Mouse (Mus musculus) stomach, embryonic 14.5 days (tissue): Measurements from ENCODE around the gene Gm15446. TPM values are rescaled to one million over a fixed set of nuclear protein-coding genes. Genes with fewer than 3 reads are reported as not detected.
"Not testable (repeated sequence)": the region's sequence is repeated elsewhere in the genome, so short reads cannot be mapped to it uniquely, and the experiment has no call there.

ENCODE experiments used
- ATAC-seq: fragments of 200-750 bp; cut with Nextera tagmentation; 2 replicates; pipeline ENCODE4 v1.8.0; 2017; ENCODE audit warnings: low read depth, moderate TSS enrichment; ENCODE audit not compliant: insufficient number of reproducible peaks, insufficient read depth, low FRiP score
- H3K27ac ChIP-seq: fragments of 300-500 bp; sonication (generic); 2 replicates; pipeline ENCODE4 v1.5.1; 2014; ENCODE audit warnings: mild to moderate bottlenecking, low read length, moderate library complexity, mixed read lengths
- H3K27me3 ChIP-seq: fragments of 300-500 bp; sonication (generic); 2 replicates; pipeline ENCODE4 v1.6.1; 2014; ENCODE audit warnings: low read length, control low read depth, mixed read lengths; ENCODE audit not compliant: control insufficient read depth, insufficient read depth
- H3K36me3 ChIP-seq: fragments of 300-500 bp; sonication (generic); 2 replicates; pipeline ENCODE4 v1.6.1; 2014; ENCODE audit warnings: mild to moderate bottlenecking, control low read depth, low read length, moderate library complexity, mixed read lengths; ENCODE audit not compliant: control insufficient read depth, insufficient read depth
- H3K4me1 ChIP-seq: fragments of 300-500 bp; sonication (generic); 2 replicates; pipeline ENCODE4 v1.6.1; 2014; ENCODE audit warnings: low read length, control low read depth, mixed read lengths; ENCODE audit not compliant: control insufficient read depth, insufficient read depth
- H3K4me2 ChIP-seq: fragments of 300-500 bp; sonication (generic); replicated peaks from 2 replicates; pipeline ENCODE4 v1.6.1; 2014; ENCODE audit warnings: low read depth, low read length, control low read depth
- H3K4me3 ChIP-seq: fragments of 300-500 bp; sonication (generic); 2 replicates; pipeline ENCODE4 v1.5.1; 2014; ENCODE audit warnings: low read depth, low read length, control low read depth
- H3K9ac ChIP-seq: fragments of 300-500 bp; sonication (generic); replicated peaks from 2 replicates; pipeline ENCODE4 v1.6.1; 2014; ENCODE audit warnings: low read depth, mild to moderate bottlenecking, control low read depth, low read length, moderate library complexity, mixed read lengths
- H3K9me3 ChIP-seq: fragments of 300-500 bp; sonication (generic); 2 replicates; pipeline ENCODE4 v1.6.1; 2016; ENCODE audit warnings: low read depth, low read length, control low read depth; ENCODE audit not compliant: control insufficient read depth
- WGBS: fragments of 180-500 bp; shearing (Covaris S2); extraction: QIAGEN DNeasy Blood & Tissue Kit; methylation state at CpG from one replicate; pipeline ENCODE4 v1.1.7; 2014; 5-methylcytosine and 5-hydroxymethylcytosine counted together
- polyA plus RNA-seq: library from polyadenylated mRNA; unstranded; fragments of >200 nt; fragmentation: Nextera tagmentation; extraction: Ambion mirVana; gene quantifications from 2 replicates; pipeline ENCODE4 v1.2.1, GENCODE M21; 2014

The Gm15446 gene
- polyA plus RNA-seq: 0.81 and 0.95 TPM in 2 replicates

DNA sequence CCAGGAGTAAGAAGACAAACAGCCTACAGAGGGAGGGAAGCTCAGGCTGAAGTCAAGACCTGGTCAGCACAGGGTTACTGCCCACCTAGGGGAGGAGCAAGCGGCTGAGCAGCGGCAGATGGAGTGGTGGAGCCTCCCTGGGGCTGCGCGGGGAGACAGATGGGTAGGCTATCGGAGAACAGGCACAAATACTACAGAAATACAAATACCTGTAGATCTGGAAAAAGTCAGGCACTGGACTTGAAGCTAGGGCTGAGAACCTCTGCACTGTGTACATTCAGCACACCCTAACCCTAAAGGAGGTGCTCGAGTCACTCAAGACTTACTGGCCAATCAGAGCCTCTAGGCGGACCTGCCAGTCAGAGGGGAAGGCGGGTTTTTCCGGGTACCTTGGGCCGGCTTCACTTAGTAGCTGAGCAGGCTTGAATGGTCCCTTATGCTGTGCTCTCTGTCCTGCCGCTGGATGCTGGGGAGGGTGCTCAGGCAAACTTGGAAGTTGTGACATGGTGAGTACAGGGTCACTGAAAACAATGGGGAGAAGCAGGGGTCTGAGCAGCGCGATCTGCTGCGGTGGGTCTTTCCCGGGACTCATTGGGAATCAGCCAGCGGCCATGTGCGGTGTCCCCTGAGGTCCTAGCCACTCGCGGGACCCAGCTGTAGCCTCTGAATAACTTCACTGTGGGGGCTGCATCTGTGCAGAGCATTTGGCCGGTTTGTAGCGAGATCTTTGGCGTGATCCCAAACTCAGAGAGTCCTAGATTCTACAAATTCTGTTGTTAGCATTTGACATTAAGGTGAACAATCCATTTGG, at the start of gene Gm15446:
Gm15446 (plus strand) TSS at position 140 of the 811 bp plus-strand sequence.
- ATAC-seq: peak; percentile 99
- 1% methylated on average over 22 of the region's 22 CpGs for WGBS
- H3K27me3 ChIP-seq, H3K36me3 ChIP-seq, H3K4me1 ChIP-seq, H3K9me3 ChIP-seq: not testable (repeated sequence)
- peak within 1 kb of the TSS; percentile 44 for H3K4me3 ChIP-seq
- H3K4me2 ChIP-seq: peak within 1 kb of the TSS; percentile 43
- peak within 1 kb of the TSS; percentile 21; the same call in 1 of the 2 replicates for H3K9ac ChIP-seq
- H3K27ac ChIP-seq: 0 out of 2 replicates have a peak within 1 kb of the TSS, but pooled peaks have one; percentile 15

DNA sequence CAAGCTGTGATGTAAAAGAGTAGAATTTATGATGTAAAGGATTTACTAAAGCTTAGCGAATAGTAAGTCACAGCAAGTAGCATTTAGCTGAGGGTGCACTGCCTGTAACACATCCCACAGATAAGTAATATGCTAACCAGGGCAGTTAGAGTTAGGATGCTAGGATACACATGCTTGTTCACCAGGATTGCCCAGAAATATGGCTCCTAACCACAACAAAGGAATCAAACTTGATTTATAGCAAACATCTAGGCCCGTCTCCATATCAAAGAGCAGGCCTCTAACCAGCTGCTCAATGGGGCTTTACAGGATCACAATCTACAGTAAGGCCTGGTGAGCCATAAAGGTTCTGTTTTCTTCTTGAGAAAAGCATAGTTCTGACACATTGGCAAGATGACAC, 929 bp downstream of the Gm15446 start:
- H3K9me3 ChIP-seq, H3K4me1 ChIP-seq, ATAC-seq, H3K27ac ChIP-seq, H3K27me3 ChIP-seq, H3K36me3 ChIP-seq: not testable (repeated sequence)
- peak overlapping the region; percentile 44 for H3K4me3 ChIP-seq
- H3K9ac ChIP-seq: 0 out of 2 replicates have a peak overlapping the region, but pooled peaks have one; percentile 21
- WGBS: 4% methylated on average over 2 of the region's 2 CpGs
- peak overlapping the region; percentile 43 for H3K4me2 ChIP-seq

DNA sequence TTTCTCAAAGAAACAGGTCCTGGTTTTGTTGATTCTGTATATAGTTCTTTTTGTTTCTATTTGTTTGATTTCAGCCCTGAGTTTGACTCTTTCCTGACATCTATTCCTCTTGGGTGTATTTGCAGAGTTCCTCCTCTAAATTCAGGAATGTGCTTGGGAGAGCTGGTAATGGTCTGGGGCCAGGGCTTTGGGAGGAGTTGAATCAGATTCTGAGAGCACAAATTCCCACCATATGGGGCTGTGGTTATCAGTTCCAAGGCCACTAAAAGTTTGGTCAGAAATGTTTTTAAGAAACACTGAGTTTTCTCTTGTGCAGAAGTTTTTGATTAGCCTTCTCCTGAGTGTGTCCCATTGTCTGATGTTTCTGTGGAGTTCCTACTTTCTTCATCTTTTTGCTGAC, 1.7 kb downstream of the Gm15446 start:
- Histone ChIP-seq H3K9me3 (no peaks in the 10 kb centered on the region), H3K36me3 (no peaks in the 10 kb centered on the region), H3K4me2 (no peak overlapping the region), H3K9ac (no peak overlapping the region), H3K27me3 (no peaks in the 10 kb centered on the region), H3K4me1 (no peaks in the 10 kb centered on the region), H3K4me3 (no peak overlapping the region), H3K27ac (no peak overlapping the region)
- no peak for ATAC-seq

DNA sequence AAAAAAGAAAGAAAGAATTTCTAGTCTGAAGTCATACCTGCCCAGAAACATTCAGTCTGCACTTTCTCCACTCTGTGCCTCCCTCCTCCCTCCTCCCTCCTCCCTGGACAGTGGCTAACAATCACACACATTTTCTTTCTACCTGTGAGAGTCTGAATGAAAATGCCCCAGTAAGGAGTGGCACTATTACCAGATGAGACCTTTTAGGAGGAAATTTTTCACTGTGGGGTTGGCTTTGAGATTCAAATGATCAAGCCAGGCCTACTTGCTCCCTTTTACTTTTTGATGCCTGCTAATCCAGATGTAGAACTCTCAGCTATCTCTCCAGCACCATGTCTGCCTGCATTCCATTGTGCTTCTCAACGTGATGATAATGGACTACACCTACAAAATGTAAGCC, 27.1 kb downstream of the Gm15446 start:
- Histone ChIP-seq H3K9ac (no peak overlapping the region), H3K36me3 (no peaks in the 10 kb centered on the region), H3K4me2 (no peak overlapping the region), H3K4me1 (no peaks in the 10 kb centered on the region), H3K9me3 (no peaks in the 10 kb centered on the region), H3K27me3 (no peaks in the 10 kb centered on the region), H3K4me3 (no peak overlapping the region), H3K27ac (no peak overlapping the region)
- WGBS: 85% methylated on average over 1 of the region's 1 CpGs
- ATAC-seq: no peak

DNA sequence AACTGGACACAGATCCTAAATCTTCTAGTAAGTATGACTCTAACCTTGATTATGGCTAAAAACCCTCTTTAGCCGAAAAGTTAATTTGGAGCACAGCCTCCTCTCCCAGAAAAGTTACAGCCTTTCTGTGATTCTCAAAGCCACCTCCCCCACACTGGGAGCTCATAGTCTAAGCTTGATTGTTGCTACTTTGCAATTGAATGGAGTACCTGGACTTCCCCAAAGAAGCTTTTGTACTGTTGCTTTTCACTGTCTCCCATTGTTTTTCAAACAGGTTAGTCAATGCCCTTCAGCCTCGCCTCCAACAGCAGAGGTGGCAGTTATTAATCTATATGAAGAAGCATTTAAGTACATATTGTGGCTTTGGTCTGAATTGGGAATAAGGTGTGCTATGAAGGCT, 57.5 kb downstream of the Gm15446 start:
- not testable (repeated sequence) for ATAC-seq

More for the DNA sequence above, 57.5 kb downstream of the Gm15446 start:
- not testable (repeated sequence) for H3K9me3 ChIP-seq, H3K4me2 ChIP-seq, H3K9ac ChIP-seq, H3K27ac ChIP-seq, H3K4me1 ChIP-seq, H3K27me3 ChIP-seq, H3K4me3 ChIP-seq, H3K36me3 ChIP-seq
- 92% methylated on average over 2 of the region's 2 CpGs for WGBS

Other genes with a start within 250 kb of the Gm15446 start
- 4.0 and 4.9 TPM in 2 replicates for gene 5430403G16Rik, start 232.4 kb upstream of the Gm15446 start, polyA plus RNA-seq
- gene 4930522L14Rik, start 171.5 kb upstream of the Gm15446 start, polyA plus RNA-seq: 11.9 and 14.0 TPM in 2 replicates
- gene Zfp932, start 73.1 kb downstream of the Gm15446 start, polyA plus RNA-seq: 25.8 and 26.4 TPM in 2 replicates
- gene Gm17655, start 149.1 kb downstream of the Gm15446 start, polyA plus RNA-seq: 4.9 and 5.0 TPM in 2 replicates
- gene Gm35315, start 171.0 kb downstream of the Gm15446 start, polyA plus RNA-seq: 0.69 and 1.5 TPM in 2 replicates
- 0.69 and 0.97 TPM in 2 replicates for gene Plcxd1, start 176.6 kb downstream of the Gm15446 start, polyA plus RNA-seq
- 27.1 and 30.8 TPM in 2 replicates for gene Gtpbp6, start 184.8 kb downstream of the Gm15446 start, polyA plus RNA-seq
- 4.0 and 5.8 TPM in 2 replicates for gene Zfp605, start 186.7 kb downstream of the Gm15446 start, polyA plus RNA-seq
- 42.0 and 42.2 TPM in 2 replicates for gene Chfr, start 212.4 kb downstream of the Gm15446 start, polyA plus RNA-seq